Mouse (Mus musculus) right cerebral cortex, adult 18-20 months (tissue): ENCODE data around the gene Elmo1.
A peak's percentile ranks its signal among the peaks of the same experiment; 100 is the strongest.

Experiments used
- DNase-seq: peaks from one replicate; pipeline ENCODE4 v3.0.0; 2022; ENCODE audit warnings: mixed read lengths

The Elmo1 gene

DNA sequence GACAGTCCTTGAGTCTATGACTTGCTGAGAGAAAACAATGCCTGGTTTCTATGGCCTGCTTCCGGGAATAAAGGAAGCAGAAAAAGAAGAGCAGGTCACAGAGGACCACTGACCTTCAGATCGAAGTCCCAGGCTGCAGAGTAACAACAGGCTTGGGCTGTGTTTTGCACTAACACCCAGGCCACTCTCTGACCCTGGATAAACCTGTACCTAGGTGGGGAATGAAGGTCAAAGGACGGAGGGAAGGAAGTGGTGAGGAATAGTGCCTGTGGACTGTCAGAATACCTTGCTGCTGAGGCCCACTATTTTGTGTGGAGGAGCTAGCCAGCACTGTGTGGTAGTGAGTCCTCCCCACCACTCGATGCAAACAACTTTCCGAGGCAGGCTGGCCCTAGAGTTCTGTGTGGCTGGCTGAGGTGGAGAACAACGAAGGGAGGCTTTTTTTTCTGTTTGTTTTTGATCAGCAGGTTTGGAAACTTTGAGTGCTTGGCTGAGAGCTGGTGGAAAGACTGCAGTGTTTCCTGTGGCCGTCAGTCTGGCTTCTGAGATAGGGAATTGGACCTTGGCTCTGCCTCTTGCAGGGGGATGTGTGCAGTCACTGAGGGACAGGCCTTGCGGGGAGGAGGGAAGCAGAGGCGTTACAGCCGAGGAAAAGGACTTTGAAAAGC, 83.7 kb downstream of the Elmo1 start:
- no peak for DNase-seq

DNA sequence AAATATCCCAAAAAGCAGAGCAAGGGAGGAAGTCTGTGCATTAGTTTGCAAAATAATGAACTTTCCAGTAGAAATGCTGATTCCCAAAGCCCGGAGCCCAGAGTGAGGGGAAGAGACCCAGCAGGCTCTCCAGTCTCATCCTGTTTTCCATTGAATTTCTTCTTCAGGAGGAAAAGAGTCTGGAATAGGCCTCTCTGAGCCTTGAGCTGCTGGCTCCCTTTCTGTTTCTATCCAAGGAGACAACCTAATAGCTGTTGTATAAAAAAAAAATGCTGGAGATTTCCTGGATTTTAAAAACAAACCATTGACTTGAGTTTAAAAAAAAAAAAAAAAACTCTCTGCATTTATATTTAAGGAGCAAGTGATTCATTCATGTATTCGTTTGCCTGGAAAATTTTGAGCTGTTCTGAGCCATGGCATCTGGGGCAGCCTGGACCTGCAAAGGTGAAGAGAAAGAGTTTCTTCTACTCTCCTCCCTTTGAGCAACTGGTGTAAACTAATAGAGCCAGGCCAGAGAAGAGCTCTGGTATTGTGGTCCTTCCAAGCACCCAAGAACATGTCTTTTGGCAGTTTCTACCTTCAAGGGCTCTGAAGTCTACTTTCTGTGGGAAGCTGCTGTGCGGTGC, 84.4 kb downstream of the Elmo1 start:
- no peak for DNase-seq

DNA sequence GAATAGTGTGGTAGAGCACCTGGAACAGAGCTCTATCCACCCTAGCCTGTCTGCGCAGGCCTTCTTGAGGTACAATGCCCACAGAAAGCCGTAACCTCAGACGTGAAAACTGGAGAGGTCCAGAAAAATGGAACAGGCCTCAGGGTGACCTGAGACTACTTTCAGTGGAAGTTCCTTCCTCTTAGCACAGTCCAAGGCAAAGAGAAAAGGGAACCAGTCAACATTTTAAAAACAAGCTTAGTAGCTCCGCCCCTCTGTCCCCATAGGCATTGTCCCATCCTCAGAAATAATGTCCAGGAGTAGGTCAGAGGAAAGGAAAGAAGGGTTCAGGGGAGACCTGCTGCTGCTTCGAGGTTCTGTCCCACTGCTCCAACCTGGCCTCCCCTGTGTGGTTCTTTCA, 90.3 kb downstream of the Elmo1 start:
- DNase-seq = no peak

DNA sequence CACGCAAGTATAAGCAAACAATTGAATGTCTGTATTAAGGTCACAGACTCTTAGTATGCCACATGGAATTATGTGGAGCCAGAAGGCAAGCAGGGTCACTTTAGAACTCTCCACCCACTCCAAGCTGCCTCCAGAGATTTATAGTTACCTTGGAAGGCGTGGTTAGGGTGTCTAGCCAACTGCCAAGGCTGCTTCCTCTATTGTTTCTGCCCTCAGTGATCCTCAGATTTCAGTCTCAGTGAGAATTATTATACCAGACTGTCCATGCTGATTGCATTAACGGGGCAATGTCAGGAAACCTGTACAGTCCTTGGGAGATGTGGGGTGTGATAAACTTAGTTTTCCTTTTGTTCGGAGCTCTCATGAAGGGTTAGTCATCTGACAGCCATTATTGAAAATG, 90.9 kb downstream of the Elmo1 start:
- DNase-seq = no peak

DNA sequence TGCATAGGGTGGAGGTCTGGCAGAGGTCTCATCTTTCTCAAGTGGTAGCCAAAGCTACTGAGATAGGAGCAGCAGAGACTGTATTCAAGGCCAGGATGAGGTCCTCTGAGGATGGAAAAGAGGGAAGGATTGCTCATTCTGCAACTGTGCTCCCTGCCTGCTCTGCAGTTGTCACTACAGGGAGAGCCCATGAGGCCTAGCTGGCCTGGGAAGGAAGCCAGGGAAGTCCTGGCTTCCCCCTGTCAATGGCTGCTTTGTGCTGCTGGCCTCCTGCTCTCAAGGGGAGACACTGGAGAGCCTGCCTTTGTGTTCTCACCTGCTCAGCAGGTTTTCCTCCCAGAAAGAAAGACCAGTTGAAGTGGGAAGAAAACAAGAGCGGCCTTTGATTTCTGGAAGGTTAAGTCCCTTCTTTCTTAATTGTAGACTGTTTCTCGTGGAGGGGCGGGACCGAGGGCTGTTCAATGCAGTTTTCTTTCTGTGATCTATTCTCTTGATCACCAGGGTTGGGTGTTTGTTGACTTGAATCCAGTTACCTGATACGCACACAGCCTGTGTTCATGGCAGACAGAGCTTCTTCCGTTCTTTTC, 91.9 kb downstream of the Elmo1 start:
- peak; percentile 24 for DNase-seq

DNA sequence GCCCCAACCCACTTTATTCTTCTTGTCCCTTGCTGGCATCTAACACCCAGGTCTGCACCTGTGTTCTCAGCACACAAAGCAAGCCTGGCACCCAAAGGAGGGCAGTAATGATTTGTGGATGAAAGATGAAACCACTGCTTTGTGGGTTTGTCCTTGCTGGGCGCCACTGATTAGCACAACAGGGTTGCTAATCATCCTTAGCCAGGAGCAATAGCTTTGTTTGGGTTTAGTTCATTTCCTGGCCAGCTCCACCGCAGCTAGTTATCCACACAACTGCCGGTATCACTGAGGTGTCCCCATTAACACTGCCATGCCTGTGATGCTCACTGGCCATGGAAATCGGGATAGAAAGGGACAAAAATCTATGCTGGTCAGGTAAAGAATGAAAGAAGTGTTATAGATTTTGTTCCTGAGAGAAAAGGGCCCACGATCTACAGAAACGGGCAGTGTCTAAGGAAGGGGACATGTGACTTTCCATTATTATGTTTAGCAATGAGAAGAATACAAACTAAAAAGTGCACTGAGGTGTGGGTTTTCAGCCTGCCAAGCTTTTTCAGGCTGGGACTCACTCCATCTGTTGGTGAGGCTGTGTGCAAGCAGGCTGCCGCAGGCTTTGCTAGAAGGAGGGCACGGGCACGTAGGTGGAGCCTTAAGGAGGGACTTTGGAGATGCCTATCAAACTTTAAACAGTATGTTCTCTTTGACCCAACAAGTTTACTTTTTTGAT, 93.3 kb downstream of the Elmo1 start:
- peak; percentile 69 for DNase-seq

DNA sequence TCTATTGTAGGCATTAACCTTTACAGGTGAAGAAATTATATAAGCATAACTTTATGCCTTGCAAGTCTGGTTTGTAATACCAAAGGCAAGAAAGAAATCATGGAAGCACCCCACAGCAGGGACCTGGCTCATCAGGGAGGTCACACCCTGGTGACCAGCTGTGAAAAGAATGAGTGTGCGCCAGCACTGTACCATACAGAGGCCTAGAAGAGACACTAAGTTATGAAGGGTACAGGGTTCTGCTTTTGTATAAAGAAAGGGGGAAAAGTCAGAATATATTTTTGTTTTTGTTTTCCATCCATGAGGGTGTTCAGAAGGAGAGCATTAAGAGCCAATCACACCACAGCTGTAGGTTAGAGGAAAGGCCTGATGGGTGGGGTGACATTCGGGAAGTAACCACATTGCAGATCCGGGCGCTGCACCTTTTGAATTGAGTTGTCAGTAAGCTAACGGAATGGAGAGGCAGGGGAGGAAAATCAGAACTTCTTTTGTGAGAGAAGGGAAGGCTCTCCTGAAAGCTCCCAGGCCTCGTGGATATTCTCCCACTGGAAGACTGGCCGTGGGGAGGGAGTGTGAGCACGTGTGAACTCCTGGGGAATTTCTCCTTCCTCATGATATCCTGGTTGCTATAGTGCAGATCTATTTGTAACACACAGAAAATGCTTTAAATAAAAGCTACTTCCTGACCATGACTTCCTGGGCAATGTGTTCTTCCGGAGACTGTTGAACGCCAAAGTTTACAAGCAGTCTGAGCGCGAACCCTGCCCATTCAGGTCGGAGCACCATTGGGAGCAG, 94.0 kb downstream of the Elmo1 start:
- DNase-seq = no peak

DNA sequence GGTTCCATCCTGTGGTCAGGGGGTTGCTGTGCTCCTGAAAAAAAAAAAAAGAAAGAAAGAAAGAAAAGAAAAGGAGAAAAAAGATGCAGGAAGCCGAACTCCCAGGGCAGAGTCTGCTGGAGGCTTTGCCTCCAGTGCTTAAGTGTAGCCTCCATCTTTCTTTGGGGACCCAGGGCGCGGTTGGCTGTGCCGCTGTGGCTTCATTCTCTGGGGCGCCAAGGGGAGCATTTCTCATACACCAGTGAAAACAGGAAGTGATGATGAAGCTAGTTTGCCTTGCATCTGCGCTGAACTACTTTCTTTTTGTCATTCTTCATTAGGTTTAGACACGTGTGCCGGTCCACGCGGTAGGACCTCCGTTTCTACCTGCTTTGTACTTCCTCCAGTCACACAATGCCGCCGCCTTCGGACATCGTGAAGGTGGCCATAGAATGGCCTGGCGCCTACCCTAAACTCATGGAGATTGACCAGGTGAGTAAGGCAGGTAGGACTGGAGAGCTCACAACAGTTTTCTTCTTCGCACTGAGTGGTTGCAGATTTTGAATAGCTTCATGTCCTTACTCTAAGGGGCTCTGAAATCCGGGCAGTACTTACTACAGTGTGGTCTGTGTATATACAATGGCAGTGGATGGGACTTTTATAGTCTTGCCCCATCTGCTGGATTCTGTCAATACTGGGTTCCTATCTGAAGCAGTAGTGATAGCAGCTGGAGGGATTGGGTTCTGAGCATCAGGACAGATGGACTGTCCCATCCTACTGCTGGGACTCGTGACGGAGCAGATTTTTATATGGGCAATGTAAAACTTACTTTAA, 94.8 kb downstream of the Elmo1 start:
- no peak for DNase-seq

DNA sequence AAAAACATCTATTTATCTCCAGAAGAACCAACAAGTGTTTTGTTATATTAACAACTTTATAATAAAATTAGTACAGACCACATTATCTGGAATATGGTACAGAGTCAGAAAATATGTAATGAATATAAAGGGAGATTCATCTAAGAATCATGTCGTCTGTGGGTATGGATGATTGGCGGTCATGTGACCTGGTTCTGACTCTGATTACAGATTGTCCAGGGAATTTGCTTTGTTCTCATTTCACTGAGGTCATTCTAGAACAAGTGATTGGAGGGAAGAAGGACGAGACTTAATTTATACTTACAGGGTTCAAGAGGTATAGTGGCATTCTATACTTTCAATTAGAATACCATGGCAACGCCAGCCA, 95.4 kb downstream of the Elmo1 start:
- DNase-seq = no peak

DNA sequence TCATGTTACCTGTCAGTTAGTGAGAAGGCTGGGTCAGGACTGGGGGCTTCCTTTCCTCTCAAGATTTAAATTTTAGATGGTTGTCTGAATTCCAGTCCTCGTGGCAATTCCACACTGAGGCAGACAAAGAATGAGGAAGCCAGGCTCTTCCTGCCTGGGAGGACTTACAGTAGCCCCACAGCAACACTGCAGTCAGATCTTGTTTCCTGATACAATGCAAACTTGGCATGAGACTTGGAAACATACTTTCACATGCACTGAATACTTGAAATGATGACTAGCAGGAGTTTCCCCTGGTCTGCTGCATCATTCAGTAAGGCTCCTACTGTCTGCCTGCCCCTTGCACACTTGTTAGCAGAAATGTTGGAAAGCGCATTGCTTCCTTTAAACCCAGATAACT, 97.3 kb downstream of the Elmo1 start:
- DNase-seq = no peak

DNA sequence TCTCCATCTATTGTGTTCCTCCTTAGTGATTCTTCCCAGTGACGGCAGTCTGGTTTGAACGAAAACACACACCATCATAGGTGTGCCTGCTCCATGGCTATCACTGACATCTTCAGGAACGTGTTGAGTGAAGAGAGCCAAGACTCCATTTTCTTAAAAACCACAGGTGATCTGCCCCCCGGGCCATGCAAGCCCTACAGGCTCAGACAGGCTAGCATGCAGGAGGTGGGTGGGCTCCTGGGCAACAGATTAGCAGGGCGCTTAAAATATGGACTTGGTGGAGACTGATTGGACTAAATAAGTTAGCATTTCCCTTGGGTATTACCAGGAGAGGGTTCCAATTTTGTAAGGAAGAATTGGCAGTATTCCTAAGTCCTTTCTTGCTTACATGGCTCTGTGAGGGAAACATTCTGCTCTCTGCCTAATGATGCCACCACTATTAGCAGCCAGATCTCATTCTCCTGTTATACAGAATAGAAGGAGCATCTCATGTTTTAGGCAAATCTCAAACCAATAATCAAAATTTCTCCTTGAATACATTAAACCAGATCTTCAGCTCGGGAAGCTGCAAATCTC, 101.7 kb downstream of the Elmo1 start:
- DNase-seq = no peak

DNA sequence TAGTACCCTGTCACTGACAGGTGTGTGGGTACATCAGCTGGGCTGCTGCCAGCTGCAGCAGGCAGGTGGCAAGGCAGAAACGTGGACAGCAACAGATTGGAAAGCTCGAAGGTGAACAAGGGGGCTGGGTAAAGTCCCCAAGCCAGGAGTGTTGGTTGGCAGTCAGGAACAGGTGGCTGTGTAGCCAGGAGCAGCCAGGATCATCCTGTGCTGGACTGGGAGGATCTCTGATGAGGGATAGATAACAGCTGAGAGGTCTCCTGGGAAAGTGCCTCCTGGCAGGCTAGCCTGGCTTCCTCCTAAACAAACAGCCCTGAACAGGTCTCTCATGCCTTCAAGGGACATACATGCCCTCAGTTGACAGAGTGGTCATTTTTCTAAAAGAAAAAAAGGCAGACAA, 110.2 kb downstream of the Elmo1 start:
- no peak for DNase-seq

DNA sequence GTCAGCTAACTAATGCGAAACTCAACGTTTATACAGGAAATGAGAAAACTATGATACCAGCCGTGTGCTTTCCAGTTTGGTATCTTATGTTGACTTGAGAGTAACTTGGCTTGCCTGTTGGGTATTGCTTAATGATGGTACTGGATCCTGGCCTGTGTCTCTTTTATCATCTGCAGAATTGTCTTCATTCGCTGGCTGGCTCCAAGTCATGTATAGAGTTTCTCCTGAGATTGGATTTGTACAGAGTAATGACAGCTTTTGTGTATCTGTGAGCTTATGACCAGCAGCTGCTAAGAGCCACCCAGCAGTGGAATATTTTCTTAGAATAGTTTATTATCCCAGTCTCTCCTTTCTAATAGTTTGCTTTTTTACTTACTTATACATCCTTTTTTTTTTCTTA, 112.2 kb downstream of the Elmo1 start:
- DNase-seq = no peak

DNA sequence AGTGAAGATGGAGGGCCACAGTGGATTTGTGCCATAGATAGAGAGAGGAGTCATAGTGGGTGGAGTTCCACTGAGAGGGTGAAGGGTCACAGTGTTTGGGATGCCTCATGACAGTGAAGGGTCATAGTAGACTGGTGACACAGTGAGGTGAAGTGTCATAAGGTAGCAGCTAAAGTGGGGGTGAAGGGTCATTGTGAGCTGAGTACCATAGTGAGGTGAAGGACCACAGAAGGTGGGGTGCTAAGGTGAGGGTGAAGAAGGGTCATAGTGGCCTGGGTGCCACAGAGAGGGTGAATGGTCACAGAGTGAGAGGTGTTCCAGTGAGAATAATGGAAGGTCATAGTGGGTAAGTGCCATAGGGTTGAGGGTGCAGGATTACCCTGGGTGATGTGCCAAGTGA, 113.8 kb downstream of the Elmo1 start:
- no peak for DNase-seq

DNA sequence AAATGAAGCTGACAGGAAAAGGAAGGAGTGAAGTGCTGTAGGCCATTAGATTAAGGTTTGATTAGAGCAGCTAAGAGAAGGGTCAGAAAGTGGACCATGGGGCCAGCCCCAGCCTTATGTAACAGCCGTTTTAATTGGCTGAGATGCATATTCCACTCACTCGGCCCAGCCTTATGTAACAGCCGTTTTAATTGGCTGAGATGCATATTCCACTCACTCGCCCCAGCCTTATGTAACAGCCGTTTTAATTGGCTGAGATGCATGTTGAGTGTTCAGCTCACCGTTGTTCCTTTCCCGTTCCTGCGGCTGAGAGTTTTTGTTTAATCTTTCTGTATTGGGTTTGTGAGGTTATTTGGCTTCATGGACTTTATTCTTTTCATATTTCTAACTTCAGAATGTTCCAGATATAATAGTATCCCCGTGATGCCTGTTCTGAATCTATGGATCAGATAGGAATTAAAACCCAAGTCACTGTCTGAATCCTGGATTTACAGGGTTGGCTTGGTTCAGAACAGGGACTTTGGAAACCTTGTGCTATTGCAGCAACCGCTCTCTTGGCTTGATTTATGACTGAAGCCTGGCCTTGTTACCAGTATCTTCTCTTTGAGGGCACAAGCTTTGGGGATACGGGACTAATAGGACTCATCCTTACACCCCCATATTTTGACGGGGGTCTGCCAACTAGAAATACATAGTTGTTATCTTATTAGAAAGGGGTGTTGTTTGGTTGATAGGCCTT, 114.8 kb downstream of the Elmo1 start:
- DNase-seq = peak; percentile 52

DNA sequence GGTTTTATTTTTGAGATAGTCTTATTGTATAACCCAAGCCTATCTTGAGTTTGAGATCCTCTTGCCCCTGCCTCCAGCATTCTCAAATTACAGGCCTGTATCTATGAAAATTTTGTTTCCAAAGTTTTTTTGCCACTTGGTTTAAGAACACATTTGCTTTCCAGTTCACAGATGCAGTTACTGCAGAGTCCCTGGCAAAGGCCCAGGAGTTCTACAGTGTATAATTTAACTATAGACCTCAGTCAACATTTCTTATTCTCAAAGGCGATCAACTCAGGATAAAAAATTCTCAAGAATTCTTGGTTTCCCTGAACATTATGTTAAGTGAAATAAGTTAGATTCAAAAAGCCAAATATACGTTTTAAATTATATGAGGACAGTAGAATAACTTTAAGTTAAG, 115.3 kb downstream of the Elmo1 start:
- peak; percentile 40 for DNase-seq

DNA sequence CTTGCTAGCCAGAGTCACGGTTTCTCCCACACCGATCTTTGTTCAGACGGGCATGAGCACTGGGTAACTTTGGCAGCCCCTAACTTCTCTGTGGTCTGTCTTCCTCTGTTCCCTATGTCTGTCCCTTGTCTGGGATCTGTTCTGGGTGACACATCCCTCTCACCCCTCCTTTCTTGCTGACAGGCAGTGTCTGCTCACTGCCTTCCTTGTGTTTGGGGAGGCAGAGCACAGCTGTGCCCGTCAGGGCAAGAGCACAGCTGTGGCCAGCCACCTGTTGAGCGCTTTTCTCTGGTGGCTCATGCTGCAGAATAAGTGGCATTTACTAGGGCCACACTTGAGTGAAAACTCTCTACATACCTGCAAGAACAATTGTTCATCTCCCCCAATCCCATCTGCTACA, 116.7 kb downstream of the Elmo1 start:
- peak; percentile 24 for DNase-seq

DNA sequence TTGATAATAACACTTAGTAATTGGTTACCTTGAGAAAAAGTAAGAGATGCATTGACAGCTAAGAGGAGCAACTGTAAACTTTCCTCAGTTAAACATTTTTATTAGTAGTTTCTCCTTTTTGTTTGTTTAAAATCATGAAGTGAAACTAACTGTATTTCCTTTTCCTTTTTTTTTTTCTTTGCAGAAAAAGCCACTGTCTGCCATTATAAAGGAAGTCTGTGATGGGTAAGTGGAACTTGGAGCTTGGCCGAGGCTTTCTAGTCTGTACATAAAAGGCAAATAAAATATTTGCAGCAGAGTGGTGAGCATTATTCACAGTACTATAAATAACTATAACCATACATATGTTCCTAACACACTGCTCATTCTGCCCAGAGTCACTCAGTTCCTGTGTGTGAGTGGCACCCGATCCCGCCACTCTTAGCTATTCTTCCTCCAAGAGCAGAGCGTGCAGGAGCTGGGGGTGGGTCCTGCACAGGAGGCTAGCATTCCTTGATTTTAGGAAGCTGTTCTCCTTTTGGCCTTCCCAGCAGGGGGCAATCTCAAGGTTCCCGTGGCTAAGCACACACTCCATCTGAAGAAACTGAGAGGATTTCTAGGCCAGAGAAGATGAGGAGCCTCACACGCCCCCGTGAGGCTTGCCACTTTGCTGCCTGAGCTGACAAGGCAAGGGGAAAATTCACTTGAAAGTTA, 117.7 kb downstream of the Elmo1 start:
- no peak for DNase-seq

DNA sequence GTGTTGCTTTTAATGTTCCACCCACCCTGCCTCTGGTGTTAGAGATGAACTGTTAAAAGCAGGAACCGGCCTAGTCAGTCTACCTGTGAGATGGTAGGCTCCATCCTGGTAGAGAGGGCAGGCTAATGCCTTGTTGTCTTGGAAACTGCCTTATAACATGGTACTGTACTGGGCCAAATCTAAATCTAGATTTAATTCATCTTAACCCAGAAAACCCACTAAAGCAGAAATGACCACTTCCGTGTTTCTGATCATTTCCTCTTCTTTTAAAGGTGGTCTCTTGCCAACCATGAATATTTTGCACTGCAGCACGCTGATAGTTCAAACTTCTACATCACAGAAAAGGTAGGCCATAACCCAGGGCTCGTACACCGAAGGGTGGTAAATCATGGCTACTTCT, 118.5 kb downstream of the Elmo1 start:
- no peak for DNase-seq

DNA sequence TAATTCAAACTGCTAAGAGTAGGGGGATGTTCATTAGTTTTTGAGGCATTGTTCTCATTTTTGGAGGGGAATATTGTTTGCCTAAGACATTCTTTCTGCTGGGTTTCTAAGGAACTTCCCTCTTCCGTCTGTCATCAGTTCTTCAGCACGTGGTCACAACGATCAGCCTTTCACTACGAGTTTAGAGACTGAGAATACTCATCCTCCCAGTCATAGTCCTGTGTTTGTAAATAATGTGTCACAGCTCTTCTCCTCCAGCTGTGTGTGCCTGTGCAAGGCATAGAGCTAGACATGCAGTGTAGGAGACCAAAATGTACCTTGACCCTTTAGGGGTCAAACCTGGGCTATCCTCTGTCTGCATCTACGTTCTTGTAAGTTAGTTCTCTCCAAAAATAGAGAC, 121.4 kb downstream of the Elmo1 start:
- no peak for DNase-seq

DNA sequence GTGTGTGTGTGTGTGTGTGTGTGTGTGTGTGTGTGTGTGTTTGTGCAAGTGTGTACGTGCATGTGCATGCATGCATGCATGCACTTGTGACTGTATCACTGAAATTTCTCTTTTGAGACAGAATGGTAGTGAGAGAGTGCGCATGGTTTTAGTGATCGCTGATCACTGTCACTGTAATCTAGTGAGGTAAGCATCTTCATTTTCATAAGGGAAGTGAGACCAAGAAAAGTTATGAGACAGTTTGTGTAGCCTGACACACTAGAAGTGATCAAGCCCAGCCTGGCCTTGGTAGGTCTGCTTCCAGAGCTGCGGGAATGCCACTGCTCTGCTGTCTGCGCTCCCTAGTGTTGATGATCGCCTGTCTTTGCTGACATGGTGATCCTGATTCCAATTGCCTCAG, 122.3 kb downstream of the Elmo1 start:
- DNase-seq = no peak
